Mouse (Mus musculus): Measurements from ENCODE around the gene Smndc1. TPM values are rescaled to one million over a fixed set of nuclear protein-coding genes. Genes with fewer than 3 reads are reported as not detected.
A peak's percentile ranks its signal among the peaks of the same experiment; 100 is the strongest.

The Smndc1 gene
- polyA plus RNA-seq, 1 experiment from 2014 or later, result 42.0 TPM

DNA sequence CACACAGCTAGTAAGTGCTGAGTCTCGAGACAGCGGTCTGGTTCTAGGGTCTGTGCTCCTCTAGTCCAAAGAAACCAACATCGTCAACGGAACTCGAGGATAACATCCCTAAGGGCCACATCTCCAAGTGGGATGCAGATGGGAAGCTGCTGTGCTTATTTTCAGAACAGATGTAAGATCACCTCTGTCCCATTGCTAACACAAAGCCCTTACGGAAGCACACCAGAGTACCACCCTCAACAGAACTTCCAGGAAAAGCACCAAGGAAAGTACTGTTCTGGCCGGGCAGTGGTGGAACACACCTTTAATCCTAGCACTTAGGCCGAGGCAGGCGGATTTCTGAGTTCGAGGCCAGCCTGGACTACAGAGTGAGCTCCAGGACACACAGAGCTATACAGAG lies 12.0 kb downstream of the Smndc1 start:
- no peak overlapping the region for H3K9ac ChIP-seq (replicated peaks; ENCODE audit: low read length)
- H3K4me1 ChIP-seq (ENCODE audit: control insufficient read depth, insufficient read depth, low read length), result no peaks in the 10 kb centered on the region
- no peak overlapping the region for H3K27ac ChIP-seq (replicated peaks; ENCODE audit: low read depth, low read length)
- ATAC-seq (ENCODE audit: low FRiP score, low TSS enrichment), result no peak
- peaks cover 75% of the 10 kb centered on the region for H3K36me3 ChIP-seq (ENCODE audit: control insufficient read depth, insufficient read depth, low read length)
- H3K4me2 ChIP-seq (ENCODE audit: low read length), result no peak overlapping the region
- H3K27me3 ChIP-seq (ENCODE audit: control insufficient read depth, insufficient read depth, low read length), result no peaks in the 10 kb centered on the region
- no peak overlapping the region for H3K4me3 ChIP-seq (replicated peaks; ENCODE audit: low read depth, low read length)
- no peak for DNase-seq
- 94% methylated on average over 10 of the region's 10 CpGs for WGBS
- no peaks in the 10 kb centered on the region for H3K9me3 ChIP-seq (ENCODE audit: control insufficient read depth, low read length)

DNA sequence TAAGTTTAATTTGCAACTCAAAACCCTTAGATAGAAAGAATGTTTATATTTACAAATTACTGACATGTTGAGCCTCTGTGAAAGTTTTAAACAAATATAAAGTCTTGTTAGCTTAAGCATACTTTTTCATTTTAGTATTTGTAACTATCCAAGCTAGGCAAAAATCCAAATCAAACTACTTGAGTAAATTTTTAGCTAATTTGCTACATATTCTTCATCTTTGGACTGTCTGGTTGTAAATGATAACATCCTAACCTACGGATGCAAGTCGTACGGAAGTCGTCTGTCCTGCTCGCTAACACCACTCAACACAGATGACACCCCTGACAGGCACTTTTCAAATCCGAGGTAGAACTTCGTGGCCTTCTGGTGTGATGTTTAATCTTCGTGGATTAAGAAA lies 12.7 kb downstream of the Smndc1 start:
- H3K4me2 ChIP-seq (ENCODE audit: low read length), result no peak overlapping the region
- peaks cover 75% of the 10 kb centered on the region for H3K36me3 ChIP-seq (ENCODE audit: control insufficient read depth, insufficient read depth, low read length)
- H3K9ac ChIP-seq (replicated peaks; ENCODE audit: low read length), result no peak overlapping the region
- H3K4me3 ChIP-seq (replicated peaks; ENCODE audit: low read depth, low read length), result no peak overlapping the region
- H3K27me3 ChIP-seq (ENCODE audit: control insufficient read depth, insufficient read depth, low read length), result no peaks in the 10 kb centered on the region
- no peak overlapping the region for H3K27ac ChIP-seq (replicated peaks; ENCODE audit: low read depth, low read length)
- H3K4me1 ChIP-seq (ENCODE audit: control insufficient read depth, insufficient read depth, low read length), result no peaks in the 10 kb centered on the region
- WGBS, result 93% methylated on average over 8 of the region's 8 CpGs
- ATAC-seq (ENCODE audit: low FRiP score, low TSS enrichment), result no peak
- no peaks in the 10 kb centered on the region for H3K9me3 ChIP-seq (ENCODE audit: control insufficient read depth, low read length)
- DNase-seq, result no peak

GRCm38 (mm10) chr19:53375816-53376215 lies 14.6 kb downstream of the Smndc1 start:
- WGBS, result 93% methylated on average over 9 of the region's 9 CpGs

DNA sequence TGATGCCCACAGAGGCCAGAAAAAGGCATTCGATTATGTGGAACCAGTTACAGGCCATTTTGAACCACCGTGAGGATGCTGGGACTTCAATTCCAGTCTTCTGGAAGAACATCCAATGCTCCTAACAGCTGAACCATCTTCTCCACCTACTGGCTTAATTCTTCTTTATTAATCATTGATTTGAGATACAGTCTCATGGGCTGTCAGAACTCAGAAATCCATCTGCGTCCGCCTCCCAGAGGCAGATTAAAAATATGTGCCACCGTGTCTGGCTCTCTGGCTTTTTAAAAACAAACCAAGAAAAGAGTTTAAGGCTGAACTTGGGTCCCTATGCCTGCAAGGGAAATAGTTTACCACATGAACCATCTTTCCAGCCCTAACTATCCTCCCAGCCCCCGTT lies 15.1 kb downstream of the Smndc1 start:
- H3K4me2 ChIP-seq (ENCODE audit: low read length), result no peak overlapping the region
- ATAC-seq (ENCODE audit: low FRiP score, low TSS enrichment) (no peak), DNase-seq (no peak)
- no peak overlapping the region for H3K27ac ChIP-seq (replicated peaks; ENCODE audit: low read depth, low read length)
- no peak overlapping the region for H3K9ac ChIP-seq (replicated peaks; ENCODE audit: low read length)
- H3K36me3 ChIP-seq (ENCODE audit: control insufficient read depth, insufficient read depth, low read length), result peaks cover 66% of the 10 kb centered on the region
- H3K9me3 ChIP-seq (ENCODE audit: control insufficient read depth, low read length), result no peaks in the 10 kb centered on the region
- no peak overlapping the region for H3K4me3 ChIP-seq (replicated peaks; ENCODE audit: low read depth, low read length)
- H3K4me1 ChIP-seq (ENCODE audit: control insufficient read depth, insufficient read depth, low read length), result no peaks in the 10 kb centered on the region
- WGBS, result 93% methylated on average over 6 of the region's 6 CpGs
- no peaks in the 10 kb centered on the region for H3K27me3 ChIP-seq (ENCODE audit: control insufficient read depth, insufficient read depth, low read length)

More at GRCm38 (mm10) chr19:53375816-53376215, 14.6 kb downstream of the Smndc1 start:
- no peaks in the 10 kb centered on the region for H3K9me3 ChIP-seq (ENCODE audit: control insufficient read depth, low read length)
- peaks cover 70% of the 10 kb centered on the region for H3K36me3 ChIP-seq (ENCODE audit: control insufficient read depth, insufficient read depth, low read length)
- no peak overlapping the region for H3K4me3 ChIP-seq (replicated peaks; ENCODE audit: low read depth, low read length)
- no peaks in the 10 kb centered on the region for H3K4me1 ChIP-seq (ENCODE audit: control insufficient read depth, insufficient read depth, low read length)
- no peak overlapping the region for H3K27ac ChIP-seq (replicated peaks; ENCODE audit: low read depth, low read length)
- no peak for ATAC-seq (ENCODE audit: low FRiP score, low TSS enrichment)
- H3K4me2 ChIP-seq (ENCODE audit: low read length), result no peak overlapping the region
- no peak overlapping the region for H3K9ac ChIP-seq (replicated peaks; ENCODE audit: low read length)
- DNase-seq, result no peak
- H3K27me3 ChIP-seq (ENCODE audit: control insufficient read depth, insufficient read depth, low read length), result no peaks in the 10 kb centered on the region

DNA sequence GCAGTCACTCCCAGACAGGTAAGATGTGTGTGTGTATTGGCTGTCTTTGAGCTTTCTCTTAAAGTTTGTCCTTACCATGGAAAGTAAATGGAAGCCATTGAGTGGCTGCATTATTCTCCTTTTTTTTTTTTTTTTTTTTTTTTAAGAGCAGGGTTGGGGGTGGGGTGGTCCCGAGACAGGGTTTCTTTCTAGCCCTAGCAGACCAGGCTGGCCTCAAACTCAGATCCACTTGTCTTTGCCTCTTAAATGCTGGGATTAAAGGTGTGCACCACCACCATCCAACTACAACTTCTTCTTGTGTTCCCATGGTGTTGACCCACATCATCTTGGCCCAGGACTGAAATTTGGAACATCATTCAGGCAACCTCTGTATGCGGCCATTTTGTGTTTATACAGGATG lies 16.8 kb downstream of the Smndc1 start:
- H3K4me2 ChIP-seq (ENCODE audit: low read length), result no peak overlapping the region
- H3K9ac ChIP-seq (replicated peaks; ENCODE audit: low read length), result no peak overlapping the region
- DNase-seq (no peak), ATAC-seq (ENCODE audit: low FRiP score, low TSS enrichment) (no peak)
- no peaks in the 10 kb centered on the region for H3K27me3 ChIP-seq (ENCODE audit: control insufficient read depth, insufficient read depth, low read length)
- H3K36me3 ChIP-seq (ENCODE audit: control insufficient read depth, insufficient read depth, low read length), result peaks cover 58% of the 10 kb centered on the region
- 93% methylated on average over 2 of the region's 2 CpGs for WGBS
- no peak overlapping the region for H3K27ac ChIP-seq (replicated peaks; ENCODE audit: low read depth, low read length)
- no peaks in the 10 kb centered on the region for H3K9me3 ChIP-seq (ENCODE audit: control insufficient read depth, low read length)
- no peak overlapping the region for H3K4me3 ChIP-seq (replicated peaks; ENCODE audit: low read depth, low read length)
- no peaks in the 10 kb centered on the region for H3K4me1 ChIP-seq (ENCODE audit: control insufficient read depth, insufficient read depth, low read length)

DNA sequence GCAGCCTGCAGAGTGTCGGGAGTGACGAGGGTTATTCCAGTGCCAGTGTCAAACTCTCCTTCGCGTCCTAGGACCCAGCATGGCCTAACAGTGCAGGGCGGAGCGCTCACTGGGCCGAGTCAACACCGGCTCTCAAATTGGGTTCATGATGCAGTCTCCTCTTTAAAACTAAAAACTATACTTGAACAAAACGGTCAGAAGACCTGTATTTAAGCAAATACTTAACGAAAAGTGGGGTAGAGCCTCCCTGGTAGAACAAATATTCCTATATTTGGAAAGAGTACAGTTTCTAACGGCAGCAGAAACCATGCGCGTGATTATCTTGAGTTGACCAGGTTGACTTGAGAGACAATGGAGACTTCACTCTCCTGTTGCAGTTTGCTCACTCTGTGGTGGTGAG lies 18.7 kb downstream of the Smndc1 start, which contains the start of gene Gm10197:
Gm10197 (minus strand) TSS at position 101 of the 400 bp plus-strand sequence.
- ATAC-seq (ENCODE audit: low FRiP score, low TSS enrichment), result no peak
- H3K9me3 ChIP-seq (ENCODE audit: control insufficient read depth, low read length), result no peaks in the 10 kb centered on the region
- H3K4me2 ChIP-seq (ENCODE audit: low read length), result no peak within 1 kb of the TSS
- no peaks in the 10 kb centered on the region for H3K27me3 ChIP-seq (ENCODE audit: control insufficient read depth, insufficient read depth, low read length)
- H3K4me1 ChIP-seq (ENCODE audit: control insufficient read depth, insufficient read depth, low read length), result 0 out of 2 replicates have a peak, but pooled peaks cover under 1% of the 10 kb centered on the region
- no peak within 1 kb of the TSS for H3K9ac ChIP-seq (replicated peaks; ENCODE audit: low read length)
- no peak within 1 kb of the TSS for H3K27ac ChIP-seq (replicated peaks; ENCODE audit: low read depth, low read length)
- H3K4me3 ChIP-seq (replicated peaks; ENCODE audit: low read depth, low read length), result no peak within 1 kb of the TSS
- H3K36me3 ChIP-seq (ENCODE audit: control insufficient read depth, insufficient read depth, low read length), result peaks cover 44% of the 10 kb centered on the region
- 94% methylated on average over 13 of the region's 13 CpGs for WGBS
- no peak for DNase-seq

- no peak overlapping the region for H3K9ac ChIP-seq (replicated peaks; ENCODE audit: low read length)
- H3K4me3 ChIP-seq (replicated peaks; ENCODE audit: low read depth, low read length), result no peak overlapping the region
- H3K27ac ChIP-seq (replicated peaks; ENCODE audit: low read depth, low read length), result no peak overlapping the region
- no peaks in the 10 kb centered on the region for H3K27me3 ChIP-seq (ENCODE audit: control insufficient read depth, insufficient read depth, low read length)
- H3K36me3 ChIP-seq (ENCODE audit: control insufficient read depth, insufficient read depth, low read length), result peaks cover 31% of the 10 kb centered on the region
- no peaks in the 10 kb centered on the region for H3K9me3 ChIP-seq (ENCODE audit: control insufficient read depth, low read length)
- 0 out of 2 replicates have a peak, but pooled peaks cover 10% of the 10 kb centered on the region for H3K4me1 ChIP-seq (ENCODE audit: control insufficient read depth, insufficient read depth, low read length)
- ATAC-seq (ENCODE audit: low FRiP score, low TSS enrichment), result no peak
- no peak for DNase-seq
- 84% methylated on average over 15 of the region's 15 CpGs for WGBS
- H3K4me2 ChIP-seq (ENCODE audit: low read length), result no peak overlapping the region
Observed at GRCm38 (mm10) chr19:53370233-53370632, 20.1 kb downstream of the Smndc1 start.

GRCm38 (mm10) chr19:53369469-53370043 lies 20.8 kb downstream of the Smndc1 start:
- peak; percentile 94 for DNase-seq
- Histone ChIP-seq H3K9me3 (ENCODE audit: control insufficient read depth, low read length) (no peaks in the 10 kb centered on the region), H3K9ac (replicated peaks; ENCODE audit: low read length) (no peak overlapping the region), H3K4me1 (ENCODE audit: control insufficient read depth, insufficient read depth, low read length) (0 out of 2 replicates have a peak, but pooled peaks cover 10% of the 10 kb centered on the region), H3K36me3 (ENCODE audit: control insufficient read depth, insufficient read depth, low read length) (peaks cover 28% of the 10 kb centered on the region), H3K4me2 (ENCODE audit: low read length) (no peak overlapping the region), H3K4me3 (replicated peaks; ENCODE audit: low read depth, low read length) (no peak overlapping the region), H3K27ac (replicated peaks; ENCODE audit: low read depth, low read length) (no peak overlapping the region), H3K27me3 (ENCODE audit: control insufficient read depth, insufficient read depth, low read length) (no peaks in the 10 kb centered on the region)
- peak; percentile 40; the same call in 1 of the 2 replicates for ATAC-seq (ENCODE audit: low FRiP score, low TSS enrichment)
- WGBS, result 35% methylated on average over 14 of the region's 14 CpGs

DNA sequence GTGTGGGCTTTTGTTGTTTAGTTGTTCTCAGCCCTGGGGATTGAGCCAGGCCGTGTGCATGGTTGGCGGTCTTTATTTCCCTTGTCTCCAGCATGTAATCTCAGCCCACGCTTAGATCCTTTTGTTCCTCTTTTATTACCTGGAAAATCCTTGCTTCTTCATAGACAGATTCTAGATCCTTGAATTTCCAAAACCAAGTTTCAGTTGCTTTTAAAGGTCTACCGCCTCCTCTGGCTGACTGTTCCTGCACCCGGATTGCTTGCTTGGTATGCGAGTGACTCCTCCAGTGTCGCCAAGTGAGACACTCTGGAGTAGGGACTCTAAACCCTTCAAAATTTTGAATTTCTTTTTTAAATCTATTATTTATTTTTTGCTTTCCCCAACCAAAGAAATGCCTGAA lies 23.5 kb downstream of the Smndc1 start:
- 65% methylated on average over 7 of the region's 7 CpGs for WGBS
- Histone ChIP-seq H3K9ac (replicated peaks; ENCODE audit: low read length) (no peak overlapping the region), H3K4me1 (ENCODE audit: control insufficient read depth, insufficient read depth, low read length) (0 out of 2 replicates have a peak, but pooled peaks cover 10% of the 10 kb centered on the region), H3K4me3 (replicated peaks; ENCODE audit: low read depth, low read length) (no peak overlapping the region), H3K4me2 (ENCODE audit: low read length) (no peak overlapping the region), H3K27me3 (ENCODE audit: control insufficient read depth, insufficient read depth, low read length) (no peaks in the 10 kb centered on the region), H3K36me3 (ENCODE audit: control insufficient read depth, insufficient read depth, low read length) (peaks cover 8% of the 10 kb centered on the region; the same call in 1 of the 2 replicates), H3K27ac (replicated peaks; ENCODE audit: low read depth, low read length) (no peak overlapping the region), H3K9me3 (ENCODE audit: control insufficient read depth, low read length) (no peaks in the 10 kb centered on the region)
- ATAC-seq (ENCODE audit: low FRiP score, low TSS enrichment) (no peak), DNase-seq (no peak)
